Mouse (Mus musculus) spleen, adult 18-20 months (tissue): ENCODE data around the gene Megf8.
"Not testable (repeated sequence)": the region's sequence is repeated elsewhere in the genome, so short reads cannot be mapped to it uniquely, and the experiment has no call there.

ENCODE experiments used
- DNase-seq, 2 experiments: peaks; one replicate each; pipeline ENCODE4 v3.0.0; 2022; ENCODE audit warnings: mixed read lengths in 2 of 2

Megf8 gene

GRCm38 (mm10) chr7:25297454-25298325, 19.3 kb upstream of the Megf8 start, which contains the start of gene Pafah1b3:
Gene Pafah1b3 (minus strand): TSS chr7:25297986.
- peak; percentile 51 to 65 for DNase-seq

GRCm38 (mm10) chr7:25301063-25301462, 15.9 kb upstream of the Megf8 start, which contains the start of gene Prr19:
Gene Prr19 (plus strand): TSS chr7:25301411.
- no peak for DNase-seq

DNA sequence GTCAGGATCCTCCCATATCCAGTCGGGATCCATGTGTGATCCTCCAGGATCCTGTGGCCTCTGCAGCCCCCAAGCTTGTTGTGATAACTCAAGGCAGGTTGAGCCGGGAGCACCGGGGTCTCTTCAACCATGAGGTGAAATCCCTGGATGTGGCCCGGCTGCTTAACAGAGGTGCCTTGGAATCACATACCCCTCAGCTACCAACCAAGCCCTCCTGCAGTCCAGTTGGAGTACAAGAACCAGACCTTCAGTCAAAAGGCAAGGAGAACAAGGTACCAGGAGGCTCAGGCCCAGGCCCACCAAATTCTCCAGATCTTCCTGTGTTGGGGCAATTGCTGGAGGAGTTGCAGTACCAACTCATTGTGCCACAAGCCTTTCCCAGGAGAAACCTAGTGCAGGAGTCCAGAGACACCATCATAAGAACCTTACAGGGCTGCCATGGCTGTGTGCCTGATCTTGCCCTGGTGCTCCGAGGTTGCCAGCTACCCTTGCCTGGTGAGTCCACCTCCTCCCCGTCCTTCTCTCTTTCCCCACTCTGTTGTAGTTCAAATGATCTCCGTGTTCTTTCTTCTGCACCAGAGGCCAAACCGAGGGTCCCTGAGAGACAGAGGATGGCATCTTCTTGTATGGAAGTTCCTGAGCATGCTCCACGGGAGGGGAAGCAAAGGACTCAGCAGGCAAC, 13.8 kb upstream of the Megf8 start:
- DNase-seq: no peak

DNA sequence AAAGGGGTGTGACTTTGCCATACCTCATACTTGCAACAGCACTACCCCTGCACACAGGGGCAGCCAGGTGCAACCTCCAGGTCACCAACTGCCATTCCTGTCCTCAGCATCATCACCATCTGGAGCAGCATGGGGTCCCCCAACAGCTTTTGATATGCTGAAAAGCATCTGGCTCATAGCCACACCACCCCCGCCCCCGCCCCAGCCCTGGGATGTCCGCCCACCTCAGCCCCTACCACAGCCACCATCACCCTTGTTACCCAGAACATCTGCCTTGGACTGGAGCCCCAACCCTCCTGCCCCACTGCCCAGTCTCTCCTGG, 13.3 kb upstream of the Megf8 start:
- no peak for DNase-seq

- no peak for DNase-seq
Observed at GRCm38 (mm10) chr7:25305481-25305880, 11.5 kb upstream of the Megf8 start.

GRCm38 (mm10) chr7:25305956-25306613, 10.9 kb upstream of the Megf8 start, which contains the start of gene Tmem145:
Gene Tmem145 (plus strand): TSS chr7:25306106.
- no peak for DNase-seq

DNA sequence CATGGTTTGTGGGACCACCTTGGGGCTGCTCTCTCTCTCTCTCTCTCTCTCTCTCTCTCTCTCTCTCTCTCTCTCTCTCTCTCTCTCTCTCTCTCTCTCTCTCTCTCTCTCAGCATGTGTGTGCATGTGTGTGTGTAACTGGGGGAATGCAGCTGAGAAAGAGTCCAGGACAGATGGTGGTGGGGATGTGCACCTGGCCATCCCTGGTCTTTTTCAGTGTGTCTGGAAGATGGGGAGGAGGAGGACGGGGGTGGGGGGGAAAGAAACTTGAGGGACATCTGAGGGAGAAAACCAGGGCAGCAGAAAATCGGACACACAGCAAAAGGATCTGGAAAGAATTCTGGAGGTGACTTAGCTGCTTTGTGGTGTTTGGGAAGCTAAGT, 10.4 kb upstream of the Megf8 start:
- DNase-seq: no peak

- no peak for DNase-seq
Observed at GRCm38 (mm10) chr7:25308702-25309318, 8.2 kb upstream of the Megf8 start.

DNA sequence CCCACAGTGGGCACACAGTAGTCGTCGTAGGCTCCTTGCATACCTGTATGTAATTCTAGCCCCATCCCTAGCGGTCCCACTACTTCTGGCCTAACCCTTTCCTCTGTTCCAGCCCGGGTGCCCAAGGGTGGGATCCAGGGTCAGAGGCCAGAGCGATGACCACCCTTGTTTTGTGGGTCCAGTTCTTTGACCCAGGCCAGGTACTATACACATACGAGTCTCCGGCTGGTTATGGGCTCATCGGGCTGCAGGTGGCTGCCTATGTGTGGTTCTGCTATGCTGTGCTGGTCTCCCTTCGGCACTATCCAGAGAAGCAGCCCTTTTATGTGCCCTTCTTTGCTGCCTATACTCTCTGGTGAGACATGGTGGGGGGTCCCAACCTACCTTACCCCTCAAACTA, 7.5 kb upstream of the Megf8 start:
- no peak for DNase-seq

DNA sequence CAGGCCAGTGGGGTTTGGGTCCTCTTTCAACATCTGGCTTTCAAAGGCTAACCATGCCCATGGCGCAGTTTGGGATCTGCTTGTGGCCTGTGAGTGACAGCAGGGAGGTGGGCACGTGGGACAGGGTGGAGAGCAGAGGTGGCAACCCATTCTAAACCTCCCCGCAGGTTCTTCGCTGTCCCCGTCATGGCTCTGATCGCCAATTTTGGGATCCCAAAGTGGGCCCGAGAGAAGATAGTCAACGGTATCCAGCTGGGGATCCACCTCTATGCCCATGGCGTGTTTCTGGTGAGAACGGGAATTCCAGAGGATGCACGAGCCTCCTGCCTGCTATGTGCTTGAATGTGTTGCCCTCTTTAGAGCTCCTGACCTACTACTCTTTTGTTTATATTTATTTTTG, 5.8 kb upstream of the Megf8 start:
- no peak for DNase-seq

- no peak for DNase-seq
Observed at GRCm38 (mm10) chr7:25313325-25313724, 3.6 kb upstream of the Megf8 start.

GRCm38 (mm10) chr7:25314606-25315305, 2.2 kb upstream of the Megf8 start:
- no peak for DNase-seq

DNA sequence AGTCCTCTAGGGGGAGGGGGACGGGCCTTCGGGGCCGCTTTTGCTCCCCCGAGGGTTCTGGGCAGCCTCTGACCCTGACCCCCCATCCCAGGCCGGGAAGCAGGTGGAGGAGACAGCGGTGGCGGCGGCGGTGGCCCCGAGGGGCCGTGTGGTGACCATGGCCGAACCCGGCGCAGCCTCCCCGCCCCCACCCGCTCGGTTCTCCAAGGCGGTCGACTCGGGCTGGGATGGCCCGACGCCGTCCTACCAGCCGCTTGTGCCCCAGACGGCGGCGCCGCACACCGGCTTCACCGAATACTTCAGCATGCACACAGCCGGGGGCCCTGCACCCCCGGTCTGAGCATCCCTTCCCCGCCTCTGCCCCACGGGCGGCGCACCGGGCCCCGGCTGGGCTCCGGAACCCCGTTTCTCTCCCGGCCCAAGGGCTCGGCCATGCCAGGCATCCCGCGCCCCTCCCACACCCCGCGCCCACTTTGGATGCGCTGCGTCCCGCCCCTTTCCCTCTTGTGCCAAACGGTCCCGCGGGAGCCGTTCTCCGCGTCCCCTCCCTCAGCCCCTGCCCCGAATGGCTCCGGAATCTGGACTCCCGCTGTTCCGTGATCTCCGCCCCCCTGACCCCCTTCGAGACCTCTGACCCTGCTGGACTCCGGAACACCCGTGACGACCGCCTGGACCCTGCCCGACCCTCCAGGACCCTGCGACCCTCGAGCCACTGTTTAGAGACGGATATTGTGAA, 1.5 kb upstream of the Megf8 start:
- DNase-seq: no peak

DNA sequence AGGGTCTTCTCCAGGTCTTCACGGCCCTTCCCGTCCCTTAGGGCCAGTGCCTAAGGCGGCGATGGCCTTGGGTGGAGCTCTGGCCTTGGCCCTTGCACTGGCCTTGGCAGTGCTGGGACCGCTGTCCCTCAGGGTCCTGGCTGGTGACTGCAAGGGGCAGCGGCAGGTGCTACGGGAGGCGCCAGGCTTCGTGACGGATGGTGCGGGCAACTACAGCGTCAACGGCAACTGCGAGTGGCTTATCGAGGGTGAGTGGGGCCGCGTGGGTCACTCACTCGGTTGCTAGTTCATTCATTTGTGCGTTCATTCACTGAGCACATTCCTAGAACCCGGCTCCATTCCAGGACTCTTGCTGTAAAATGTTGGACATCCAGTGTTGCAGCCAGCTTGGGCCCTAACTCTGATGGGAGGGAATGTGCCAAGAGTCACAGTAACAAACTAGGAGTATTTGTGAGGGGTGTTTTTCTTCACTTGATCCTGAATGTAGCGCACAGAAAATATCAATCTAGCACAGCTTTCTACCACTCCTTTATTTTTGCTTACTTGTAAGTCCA, 559 bp downstream of the Megf8 start:
- DNase-seq: no peak

DNA sequence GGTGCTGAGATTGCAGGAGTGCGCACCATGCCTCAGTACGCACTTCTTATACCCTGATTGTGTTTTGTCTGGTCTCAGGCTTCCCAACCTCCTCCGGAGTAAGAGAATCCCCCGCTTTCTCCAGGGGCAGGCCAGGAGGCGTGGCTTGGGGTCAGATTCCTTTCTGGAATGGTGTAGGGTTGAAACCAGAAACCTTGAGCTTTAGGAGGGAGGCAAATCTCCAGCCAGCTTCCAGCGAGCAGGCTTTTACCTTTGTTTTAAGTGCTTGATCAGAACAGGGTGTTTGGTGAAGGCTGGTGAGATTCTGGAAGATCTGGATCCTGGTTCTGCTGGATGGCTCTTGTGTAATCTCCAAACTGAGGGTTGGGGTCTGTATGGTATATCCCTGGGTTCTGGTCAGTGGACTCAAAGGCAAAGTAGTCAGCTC, 5.1 kb downstream of the Megf8 start:
- no peak for DNase-seq

DNA sequence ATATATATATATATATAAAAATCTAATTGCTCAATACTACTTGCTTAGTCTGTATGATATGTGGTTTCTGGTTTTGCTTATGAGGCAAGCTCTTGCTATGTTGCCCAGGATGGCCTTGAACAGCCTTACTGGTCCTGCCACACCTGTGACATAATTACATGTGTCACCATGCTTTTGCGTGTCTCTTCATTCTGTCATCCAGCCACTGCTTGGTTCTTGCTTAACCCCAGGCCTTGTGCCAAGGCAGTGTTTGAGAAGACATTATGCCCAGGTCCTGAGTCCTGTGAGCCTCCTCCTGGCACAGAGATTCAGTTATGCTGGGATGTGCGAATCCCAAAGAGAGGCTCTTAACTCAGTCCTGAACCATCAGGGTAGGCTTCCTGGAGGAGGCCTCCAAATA, 6.3 kb downstream of the Megf8 start:
- DNase-seq: no peak

DNA sequence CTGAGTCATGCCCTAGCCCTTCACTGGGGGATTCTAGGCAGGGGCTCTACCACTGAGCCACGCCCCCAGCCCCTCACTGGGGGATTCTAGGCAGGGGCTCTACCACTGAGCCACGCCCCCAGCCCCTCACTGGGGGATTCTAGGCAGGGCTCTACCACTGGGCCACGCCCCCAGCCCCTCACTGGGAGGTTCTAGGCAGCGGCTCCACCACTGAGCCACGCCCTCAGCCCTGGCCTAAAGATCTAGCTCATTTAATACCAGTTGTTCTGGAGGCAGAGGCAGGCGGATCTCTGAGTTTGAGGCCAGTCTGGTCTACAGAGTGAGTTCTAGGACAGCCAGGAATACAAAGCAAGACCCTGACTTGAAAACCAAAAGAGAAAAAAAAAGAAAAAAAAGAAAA, 8.5 kb downstream of the Megf8 start:
- not testable (repeated sequence) for DNase-seq

DNA sequence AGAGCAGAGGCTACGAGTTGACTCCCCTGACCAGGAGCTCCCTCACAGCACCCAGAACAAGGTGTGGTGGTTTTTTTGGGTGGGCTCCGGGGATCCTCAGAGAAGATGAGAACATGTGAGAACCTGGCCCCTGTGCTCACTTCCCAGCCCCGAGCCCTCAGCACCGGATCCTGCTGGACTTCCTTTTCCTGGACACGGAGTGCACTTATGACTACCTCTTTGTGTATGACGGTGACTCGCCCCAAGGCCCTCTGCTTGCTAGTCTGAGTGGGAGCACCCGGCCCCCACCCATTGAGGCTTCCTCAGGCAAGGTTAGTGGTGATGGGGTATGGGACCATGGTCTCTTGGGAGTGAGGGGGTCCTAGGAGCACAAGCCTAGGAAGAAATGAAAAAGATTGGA, 9.3 kb downstream of the Megf8 start:
- DNase-seq: no peak

DNA sequence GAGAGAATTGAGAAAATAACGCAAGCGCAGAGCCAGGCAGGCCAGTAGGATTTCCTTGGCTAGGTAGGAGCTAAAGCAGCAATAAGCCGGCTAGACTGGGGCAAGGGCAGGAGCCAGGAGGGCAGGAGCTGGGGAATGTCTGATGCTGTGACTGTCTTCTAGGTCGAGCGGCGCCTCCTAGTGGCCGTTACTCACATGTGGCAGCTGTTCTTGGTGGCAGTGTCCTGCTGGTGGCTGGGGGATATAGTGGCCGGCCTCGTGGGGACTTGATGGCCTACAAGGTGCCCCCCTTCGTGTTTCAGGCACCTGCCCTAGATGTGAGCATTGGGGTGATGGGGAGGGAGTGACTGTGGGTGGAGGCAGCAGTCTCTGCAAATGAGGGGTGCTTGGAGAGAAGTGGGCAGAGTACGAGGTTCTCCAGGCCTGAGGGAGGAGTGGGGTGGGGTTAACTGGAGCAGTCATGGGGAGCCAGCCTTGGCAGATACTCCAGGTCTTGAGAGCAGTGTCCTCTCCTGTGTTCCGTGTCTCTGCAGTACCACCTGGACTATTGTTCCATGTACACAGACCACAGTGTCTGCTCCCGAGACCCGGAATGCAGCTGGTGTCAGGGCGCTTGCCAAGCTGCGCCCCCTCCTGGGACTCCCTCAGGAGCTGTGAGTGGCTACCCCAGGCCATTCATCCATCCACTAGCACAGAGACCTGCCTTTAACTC, 16.8 kb downstream of the Megf8 start:
- peak; percentile 61 to 75 for DNase-seq

- no peak for DNase-seq
Observed at GRCm38 (mm10) chr7:25334472-25334871, 17.5 kb downstream of the Megf8 start.

- DNase-seq: no peak
Observed at GRCm38 (mm10) chr7:25339329-25339728, 22.4 kb downstream of the Megf8 start.
